Mouse (Mus musculus): Measurements from ENCODE around the gene Rcn2. TPM values are rescaled to one million over a fixed set of nuclear protein-coding genes. Genes with fewer than 3 reads are reported as not detected.

The Rcn2 gene
- polyA plus RNA-seq (2015; fragmentation: Nextera tagmentation; extraction: Ambion mirVana): 94.0 and 104 TPM in 2 replicates

DNA sequence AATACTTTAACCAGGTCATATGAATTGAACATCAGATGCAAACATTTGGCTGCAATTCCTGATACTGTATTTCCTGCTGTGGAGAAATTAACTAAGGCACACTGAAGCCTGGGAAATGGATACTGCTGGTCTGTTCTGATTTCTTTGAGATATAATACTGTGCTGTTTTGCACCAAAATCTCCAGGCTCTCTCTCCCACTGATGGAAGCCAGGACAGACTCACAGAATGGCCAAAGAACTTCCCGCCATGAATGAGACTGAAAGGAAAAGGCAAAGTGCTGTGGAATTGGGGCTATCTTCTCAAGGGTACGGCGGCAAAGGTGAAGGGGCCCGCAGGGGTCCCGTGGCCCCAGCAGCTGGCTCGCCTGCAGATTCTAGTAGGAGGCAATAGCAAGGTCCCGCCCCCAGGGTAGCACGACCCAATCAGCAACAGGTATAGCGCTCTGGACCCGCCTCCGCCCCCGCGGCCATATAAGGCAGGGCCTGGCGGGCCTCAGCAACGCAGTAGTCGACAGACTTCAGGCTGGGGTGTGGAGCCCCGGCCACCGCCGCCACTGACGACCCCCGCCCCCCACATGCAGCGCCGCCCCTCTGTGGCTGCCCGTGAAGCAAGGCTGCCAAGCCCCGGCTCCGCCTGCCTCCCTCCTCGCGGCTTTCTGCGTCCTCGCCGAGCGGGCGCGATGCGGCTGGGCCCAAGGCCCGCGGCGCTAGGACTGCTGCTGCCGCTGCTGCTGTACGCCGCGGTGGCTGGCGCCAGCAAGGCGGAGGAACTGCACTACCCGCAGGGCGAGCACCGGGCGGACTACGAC, at the start of gene Rcn2:
Gene Rcn2 (plus strand): TSS at position 474 of the 809 bp plus-strand sequence.

DNA sequence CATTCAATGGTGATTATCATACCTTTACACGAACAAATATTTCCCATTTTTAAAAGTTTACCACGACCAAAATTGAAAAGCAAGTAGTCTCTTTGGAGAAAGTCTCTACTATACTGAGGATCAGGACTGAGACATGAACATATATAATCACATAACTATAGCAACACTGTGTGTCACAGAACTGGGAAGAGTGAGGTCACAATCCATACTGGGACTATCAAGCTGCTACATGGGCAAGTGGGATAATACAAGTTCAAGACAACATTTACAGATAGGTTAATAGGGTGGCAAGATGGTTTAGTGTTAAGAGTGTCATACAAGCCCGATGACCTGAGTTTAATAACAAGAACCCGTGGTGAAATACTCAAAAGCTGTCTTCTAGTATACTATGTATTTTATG, 31.2 kb upstream of the Rcn2 start, which contains the start of gene 4930563M21Rik:
Gene 4930563M21Rik (minus strand): TSS at position 101 of the 400 bp plus-strand sequence.

DNA sequence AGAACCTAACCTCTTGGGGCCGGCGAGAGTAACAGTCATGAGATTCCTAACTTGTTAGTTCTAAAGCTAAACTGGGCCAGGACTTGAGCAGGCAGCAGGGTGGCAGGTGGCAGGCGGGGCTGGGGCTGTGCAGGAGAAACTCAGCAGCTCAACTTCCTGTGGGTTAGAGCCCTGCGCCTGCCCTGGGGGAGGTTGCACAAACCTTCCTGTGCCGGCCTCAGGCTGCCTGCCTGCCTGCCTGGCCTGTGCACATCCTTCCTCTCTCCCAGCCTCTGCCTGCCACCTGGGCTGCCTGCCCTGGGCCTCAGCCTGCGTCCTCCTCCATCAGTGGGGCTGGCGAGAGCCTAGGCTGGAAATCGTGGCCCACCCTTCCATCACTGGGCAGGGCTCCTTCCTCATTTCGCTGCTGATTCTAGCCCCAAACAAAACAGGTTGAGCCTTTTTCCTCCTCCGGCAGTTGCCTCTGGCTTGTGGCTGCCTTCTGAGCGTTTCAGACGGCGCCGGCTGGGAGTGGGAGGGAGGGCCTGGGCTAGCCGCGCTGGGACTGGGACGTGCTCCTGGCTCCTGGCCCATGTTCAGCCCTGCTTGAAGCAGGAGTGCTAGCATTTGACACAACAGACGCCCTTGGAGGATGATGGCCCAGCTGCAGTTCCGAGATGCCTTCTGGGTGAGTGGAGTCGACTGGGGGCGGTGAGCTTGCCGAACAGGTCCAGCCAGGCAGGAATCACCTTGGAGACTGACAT, 48.3 kb downstream of the Rcn2 start, which contains the start of gene Pstpip1:
Gene Pstpip1 (plus strand): TSS at position 185 of the 743 bp plus-strand sequence.

Other genes starting within 250 kb of the Rcn2 start
- 6.2 and 6.7 TPM in 2 replicates for gene Scaper, start 103.7 kb upstream of the Rcn2 start, polyA plus RNA-seq (2015; fragmentation: Nextera tagmentation; extraction: Ambion mirVana)
- not detected in 2 replicates for gene 4930563M21Rik, start 31.3 kb upstream of the Rcn2 start, polyA plus RNA-seq (2015; fragmentation: Nextera tagmentation; extraction: Ambion mirVana)
- gene Pstpip1, start 48.1 kb downstream of the Rcn2 start, polyA plus RNA-seq (2015; fragmentation: Nextera tagmentation; extraction: Ambion mirVana): 1.7 and 2.8 TPM in 2 replicates
- 476 and 514 TPM in 2 replicates for gene Tspan3, start 123.6 kb downstream of the Rcn2 start, polyA plus RNA-seq (2015; fragmentation: Nextera tagmentation; extraction: Ambion mirVana)

Measured in skeletal muscle tissue, postnatal 0 days (tissue).